Mouse (Mus musculus) lung, postnatal 0 days (tissue): Measurements from ENCODE around the gene Foxj2. TPM values are rescaled to one million over a fixed set of nuclear protein-coding genes. Genes with fewer than 3 reads are reported as not detected.

Source experiments
- ATAC-seq: fragments of 200-750 bp; cut with Nextera tagmentation; 2 replicates; pipeline ENCODE4 v1.8.0; 2017; ENCODE audit warnings: moderate library complexity
- DNase-seq: peaks from one replicate; pipeline ENCODE4 v3.0.0-alpha.2; 2016; ENCODE audit warnings: low spot score
- H3K27ac ChIP-seq: fragments of 300-500 bp; sonication (generic); 2 replicates; pipeline ENCODE4 v1.5.1; 2014; ENCODE audit warnings: antibody characterized with exemption, mild to moderate bottlenecking, low read length, mixed read lengths
- H3K27me3 ChIP-seq: fragments of 300-500 bp; sonication (generic); replicated peaks from 2 replicates; pipeline ENCODE4 v1.6.1; 2014; ENCODE audit warnings: low read length, mixed read lengths; ENCODE audit not compliant: insufficient read depth
- H3K36me3 ChIP-seq: fragments of 300-500 bp; sonication (generic); 2 replicates; pipeline ENCODE4 v1.6.1; 2014; ENCODE audit warnings: low read length, mixed read lengths; ENCODE audit not compliant: insufficient read depth
- H3K4me1 ChIP-seq: fragments of 300-500 bp; sonication (generic); 2 replicates; pipeline ENCODE4 v1.6.1; 2014; ENCODE audit warnings: antibody characterized with exemption, low read depth, low read length, mixed read lengths; ENCODE audit not compliant: insufficient read depth
- H3K4me2 ChIP-seq: fragments of 300-500 bp; sonication (generic); replicated peaks from 2 replicates; pipeline ENCODE4 v1.6.1; 2014; ENCODE audit warnings: low read depth, mild to moderate bottlenecking, low read length, moderate library complexity, mixed read lengths
- H3K4me3 ChIP-seq: fragments of 300-500 bp; sonication (generic); 2 replicates; pipeline ENCODE4 v1.5.1; 2014; ENCODE audit warnings: low read depth, low read length
- H3K9ac ChIP-seq: fragments of 300-500 bp; sonication (generic); replicated peaks from 2 replicates; pipeline ENCODE4 v1.6.1; 2014; ENCODE audit warnings: low read depth, mild to moderate bottlenecking
- H3K9me3 ChIP-seq: fragments of 300-500 bp; sonication (generic); 2 replicates; pipeline ENCODE4 v1.6.1; 2016; ENCODE audit warnings: low read length, mixed read lengths
- CTCF ChIP-seq: IDR thresholded peaks from 2 replicates; pipeline ENCODE4 v1.5.1; 2016; ENCODE audit warnings: antibody characterized with exemption, mild to moderate bottlenecking
- EP300 ChIP-seq: IDR thresholded peaks from 2 replicates; pipeline ENCODE4 v1.6.1; 2016; ENCODE audit warnings: antibody characterized with exemption, mild to moderate bottlenecking, control low read depth
- WGBS: fragments of 180-500 bp; shearing (Covaris S2); extraction: QIAGEN DNeasy Blood & Tissue Kit; methylation state at CpG from one replicate; pipeline ENCODE4 v1.1.7; 2014; 5-methylcytosine and 5-hydroxymethylcytosine counted together
- polyA plus RNA-seq: library from polyadenylated mRNA; unstranded; fragments of >200 nt; fragmentation: Nextera tagmentation; extraction: Ambion mirVana; gene quantifications from 2 replicates; pipeline ENCODE4 v1.2.1, GENCODE M21; 2015

Gene Foxj2
- polyA plus RNA-seq, 1 experiment from 2014 or later = 5.5 TPM

GRCm38 (mm10) chr6:122781167-122781566 is 38.5 kb upstream of the Foxj2 start:
- no peak overlapping the region for H3K9ac ChIP-seq
- H3K4me2 ChIP-seq = no peak overlapping the region
- ATAC-seq = no peak
- no peaks in the 10 kb centered on the region for H3K9me3 ChIP-seq
- H3K27ac ChIP-seq = no peak overlapping the region
- H3K4me1 ChIP-seq = no peaks in the 10 kb centered on the region
- H3K36me3 ChIP-seq = no peaks in the 10 kb centered on the region
- DNase-seq = no peak
- H3K27me3 ChIP-seq = no peaks in the 10 kb centered on the region
- no peak overlapping the region for H3K4me3 ChIP-seq
- 36% methylated on average over 4 of the region's 4 CpGs for WGBS
- TF ChIP-seq EP300 = no peak

- ATAC-seq = peak; percentile 70
- Histone ChIP-seq H3K9ac (no peak overlapping the region), H3K4me2 (no peak overlapping the region), H3K9me3 (no peaks in the 10 kb centered on the region), H3K36me3 (no peaks in the 10 kb centered on the region), H3K4me1 (no peaks in the 10 kb centered on the region), H3K27ac (no peak overlapping the region), H3K27me3 (no peaks in the 10 kb centered on the region), H3K4me3 (no peak overlapping the region)
- TF ChIP-seq CTCF (no peak), EP300 (no peak)
- WGBS = 3% methylated on average over 3 of the region's 3 CpGs
- DNase-seq = peak; percentile 81
Observed at GRCm38 (mm10) chr6:122782164-122782563, 37.5 kb upstream of the Foxj2 start.

- H3K27me3 ChIP-seq = no peaks in the 10 kb centered on the region
- no peak overlapping the region for H3K4me3 ChIP-seq
- TF ChIP-seq CTCF = peak; percentile 50
- TF ChIP-seq EP300 = no peak
- DNase-seq (no peak), ATAC-seq (no peak)
- H3K9ac ChIP-seq = no peak overlapping the region
- H3K27ac ChIP-seq = no peak overlapping the region
- H3K4me1 ChIP-seq = no peaks in the 10 kb centered on the region
- 92% methylated on average over 3 of the region's 3 CpGs for WGBS
- no peak overlapping the region for H3K4me2 ChIP-seq
- no peaks in the 10 kb centered on the region for H3K36me3 ChIP-seq
- H3K9me3 ChIP-seq = no peaks in the 10 kb centered on the region
Observed at GRCm38 (mm10) chr6:122784866-122785265, 34.8 kb upstream of the Foxj2 start.

GRCm38 (mm10) chr6:122786275-122786674 is 33.4 kb upstream of the Foxj2 start:
- H3K4me2 ChIP-seq = no peak overlapping the region
- peak; percentile 55 for DNase-seq

GRCm38 (mm10) chr6:122795254-122795935 is 24.3 kb upstream of the Foxj2 start:
- no peak overlapping the region for H3K4me3 ChIP-seq
- 65% methylated on average over 8 of the region's 8 CpGs for WGBS
- H3K36me3 ChIP-seq = no peaks in the 10 kb centered on the region
- DNase-seq = no peak
- no peaks in the 10 kb centered on the region for H3K27me3 ChIP-seq
- no peak for ATAC-seq
- H3K4me2 ChIP-seq = no peak overlapping the region
- H3K27ac ChIP-seq = no peak overlapping the region
- TF ChIP-seq EP300 (no peak), CTCF (no peak)
- H3K9me3 ChIP-seq = no peaks in the 10 kb centered on the region
- no peaks in the 10 kb centered on the region for H3K4me1 ChIP-seq
- no peak overlapping the region for H3K9ac ChIP-seq

More at GRCm38 (mm10) chr6:122786275-122786674, 33.4 kb upstream of the Foxj2 start:
- H3K27ac ChIP-seq = no peak overlapping the region
- 29% methylated on average over 5 of the region's 5 CpGs for WGBS
- H3K9ac ChIP-seq = no peak overlapping the region
- H3K36me3 ChIP-seq = no peaks in the 10 kb centered on the region
- H3K4me3 ChIP-seq = no peak overlapping the region
- H3K9me3 ChIP-seq = no peaks in the 10 kb centered on the region
- no peaks in the 10 kb centered on the region for H3K27me3 ChIP-seq
- ATAC-seq = no peak
- no peaks in the 10 kb centered on the region for H3K4me1 ChIP-seq
- TF ChIP-seq CTCF (peak; percentile 81), EP300 (no peak)

GRCm38 (mm10) chr6:122800640-122801300 is 18.9 kb upstream of the Foxj2 start:
- H3K27me3 ChIP-seq = no peaks in the 10 kb centered on the region
- TF ChIP-seq CTCF = no peak
- no peak for TF ChIP-seq EP300
- ATAC-seq = peak; percentile 27; the same call in 1 of the 2 replicates
- WGBS = 30% methylated on average over 10 of the region's 10 CpGs
- H3K36me3 ChIP-seq = no peaks in the 10 kb centered on the region
- DNase-seq = no peak
- peaks cover 4% of the 10 kb centered on the region; the same call in 1 of the 2 replicates for H3K4me1 ChIP-seq
- H3K9me3 ChIP-seq = no peaks in the 10 kb centered on the region
- peak overlapping the region; percentile 48 for H3K4me3 ChIP-seq
- 0 out of 2 replicates have a peak overlapping the region, but pooled peaks have one; percentile 34 for H3K9ac ChIP-seq
- no peak overlapping the region for H3K27ac ChIP-seq
- H3K4me2 ChIP-seq = peak overlapping the region; percentile 96
